Mouse (Mus musculus) lung, adult 2 months (tissue): ENCODE results near the gene Olfr432.

Experiments
- CTCF ChIP-seq: fragments of 200-500 bp; IDR thresholded peaks from 2 replicates; pipeline ENCODE4 v1.5.1; 2011; ENCODE audit warnings: mild to moderate bottlenecking, low read length, control low read depth; ENCODE audit not compliant: insufficient read depth
- POLR2A ChIP-seq: fragments of 200-500 bp; IDR thresholded peaks from 2 replicates; pipeline ENCODE4 v1.6.1; 2011; ENCODE audit warnings: low read depth, mild to moderate bottlenecking, control low read depth, low read length, borderline replicate concordance; ENCODE audit errors: extremely low read depth

DNA sequence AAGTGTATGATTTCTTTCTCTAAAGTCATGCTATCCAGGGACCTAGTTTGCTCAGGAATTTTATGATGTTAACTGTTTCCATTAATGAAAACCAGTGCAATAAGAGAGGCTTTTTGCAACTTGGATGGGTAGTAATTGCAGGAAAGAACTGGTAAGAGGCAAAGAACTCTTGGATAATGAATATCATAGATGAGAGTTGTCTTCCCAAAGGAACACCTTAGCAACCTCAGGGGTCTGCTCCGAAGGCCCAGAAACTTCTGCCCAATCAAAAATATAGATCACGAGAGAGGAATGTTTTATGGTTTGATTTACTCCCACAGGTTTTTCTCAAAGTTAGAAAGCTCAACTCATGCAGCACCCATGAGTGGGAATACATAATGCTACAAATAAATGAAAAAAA, 35.0 kb downstream of the Olfr432 start, which contains the start of gene Olfr429:
- TF ChIP-seq POLR2A (no peak), CTCF (no peak)
